Mouse (Mus musculus): ENCODE results near the gene Ccdc181.

DNA sequence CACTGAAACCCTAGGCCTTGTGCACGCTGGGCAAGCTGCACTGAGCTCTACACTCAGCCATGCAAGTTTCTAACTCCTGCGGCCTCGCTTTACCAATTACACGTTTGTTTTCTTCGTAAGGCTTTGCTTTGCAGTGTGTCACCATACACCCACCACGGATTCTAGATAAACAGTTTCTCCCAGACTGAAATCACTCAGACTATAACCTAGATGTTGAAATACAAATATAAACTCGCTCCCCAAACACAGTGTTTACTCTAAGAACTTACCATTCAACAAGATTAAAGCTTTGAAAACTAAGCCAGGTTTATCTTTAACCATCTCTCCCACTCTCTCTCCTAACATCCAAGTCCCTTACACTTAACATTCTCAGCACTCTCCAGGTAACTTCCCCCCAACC lies 40.3 kb upstream of the Ccdc181 start:
- no peak for TF ChIP-seq TBP (conservative IDR thresholded peaks at IDR 0.05; ENCODE audit: low read depth, low read length)
- TF ChIP-seq MAFK (IDR thresholded peaks at IDR 0.05; ENCODE audit: insufficient replicate concordance, low read length) = no peak
- TF ChIP-seq MAX (IDR thresholded peaks at IDR 0.05; ENCODE audit: low read length) = no peak
- TF ChIP-seq CTCF (conservative IDR thresholded peaks at IDR 0.05 in 1 of 2, IDR thresholded peaks at IDR 0.05 in 1 of 2; ENCODE audit: low read depth in 2 of 2, low read length in 2 of 2) = no peak
- no peak for TF ChIP-seq JUND (conservative IDR thresholded peaks at IDR 0.05; ENCODE audit: low read depth, low read length)
- TF ChIP-seq JUN (IDR thresholded peaks at IDR 0.05; ENCODE audit: insufficient read depth, low read depth, low read length) = no peak
- no peak for TF ChIP-seq KAT2A (IDR thresholded peaks at IDR 0.05; ENCODE audit: insufficient replicate concordance, low read length)

Data from CH12.LX (cell line).